In the genomic region with DNA sequence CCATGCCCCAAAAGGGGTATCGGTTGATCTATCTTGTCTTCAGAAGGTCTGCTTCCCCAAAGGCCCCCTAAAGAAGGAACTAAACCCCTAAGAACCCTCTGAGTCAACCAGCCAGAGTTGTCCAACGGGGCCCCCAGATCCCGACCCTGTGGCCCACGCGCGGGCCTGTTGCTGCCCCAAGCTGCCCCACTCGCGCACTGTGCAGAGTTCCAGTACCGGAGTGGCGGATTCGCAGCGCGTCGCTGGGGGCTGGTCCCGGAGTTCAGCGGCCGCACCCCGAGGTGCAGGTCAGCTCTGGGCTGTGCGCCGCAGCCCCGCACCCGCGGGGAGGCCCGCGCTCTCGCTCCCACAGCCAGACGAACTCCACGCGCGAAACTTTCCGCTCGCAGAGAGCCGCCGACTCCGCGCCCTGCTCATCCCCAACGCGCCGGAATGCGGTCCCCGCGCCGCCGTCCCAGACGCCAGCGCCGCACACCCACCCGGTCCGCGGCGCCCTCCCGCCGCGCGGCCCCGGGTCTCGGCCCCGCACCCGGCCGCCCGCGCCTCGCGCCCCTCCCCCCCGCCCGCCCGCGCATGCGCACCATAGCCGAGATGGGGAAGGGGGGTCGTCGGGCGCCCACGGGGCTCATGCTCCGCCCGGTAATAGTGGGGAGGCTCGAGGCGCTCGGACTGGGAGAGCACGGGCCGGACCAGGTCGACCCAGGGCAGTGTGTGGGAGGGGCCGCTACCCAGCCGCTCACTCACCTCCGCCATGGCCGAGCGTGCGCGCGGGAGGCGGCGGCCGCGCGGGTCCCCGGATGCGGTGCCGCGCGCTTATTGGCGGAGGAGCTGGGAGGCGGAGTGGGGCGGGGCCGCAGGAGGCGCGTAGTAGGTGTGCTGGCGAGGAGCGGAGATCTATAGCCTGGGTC, we compare ENCODE assay signal across 8 mouse cellular contexts. TPM values are rescaled to one million over a fixed set of nuclear protein-coding genes. Genes with fewer than 3 reads are reported as not detected.
DNase-seq lines count a peak whose midpoint lies in the region; ATAC-seq and TF ChIP-seq lines count a peak whose summit lies in the region.

A gene (minus strand): TSS at position 870 of the 908 bp plus-strand sequence.

- H3K4me1 ChIP-seq in forebrain, postnatal 0 days (ENCODE audit: insufficient read depth) = peaks cover 9% of the 10 kb centered on the region
- H3K4me1 ChIP-seq in lung, embryonic 15.5 days = peaks cover 26% of the 10 kb centered on the region
- peaks cover 22% of the 10 kb centered on the region for H3K4me1 ChIP-seq in thymus, adult 2 months (replicated peaks; ENCODE audit: control insufficient read depth, insufficient read depth, low read length)

- no peak for TF ChIP-seq CTCF in forebrain, postnatal 0 days (IDR thresholded peaks at IDR 0.05; ENCODE audit: low read depth)
- TF ChIP-seq CTCF in thymus, adult 2 months (IDR thresholded peaks at IDR 0.05; ENCODE audit: borderline replicate concordance, control insufficient read depth, extremely low read depth, insufficient read depth, low read length, poor library complexity) = no peak

- WGBS in forebrain, postnatal 0 days = under 1% methylated on average over 101 of the region's 108 CpGs
- under 1% methylated on average over 91 of the region's 108 CpGs for WGBS in lung, embryonic 15.5 days
- 1% methylated on average over 103 of the region's 108 CpGs for WGBS in thymus, adult 2 months

- TF ChIP-seq POLR2A in thymus, adult 2 months (IDR thresholded peaks at IDR 0.05; ENCODE audit: control insufficient read depth, extremely low read depth, insufficient read depth, low read length, poor library complexity) = peak; percentile 43; the same call in 1 of the 2 replicates

- H3K9me3 ChIP-seq in forebrain, postnatal 0 days (ENCODE audit: low read length) = no peaks in the 10 kb centered on the region
- no peaks in the 10 kb centered on the region for H3K9me3 ChIP-seq in lung, embryonic 15.5 days

- peak within 1 kb of the TSS; percentile 86 for H3K4me2 ChIP-seq in forebrain, postnatal 0 days (ENCODE audit: low read depth)
- peak within 1 kb of the TSS; percentile 91 for H3K4me2 ChIP-seq in lung, embryonic 15.5 days

- H3K27ac ChIP-seq in forebrain, postnatal 0 days (ENCODE audit: low read depth, low read length) = 0 out of 2 replicates have a peak within 1 kb of the TSS, but pooled peaks have one; percentile 45
- 0 out of 2 replicates have a peak within 1 kb of the TSS, but pooled peaks have one; percentile 39 for H3K27ac ChIP-seq in lung, embryonic 15.5 days
- H3K27ac ChIP-seq in thymus, adult 2 months (ENCODE audit: control insufficient read depth, insufficient read depth, low read length) = no peak within 1 kb of the TSS

- DNase-seq in ES-CJ7 (ENCODE audit: low read depth, low spot score) = peak; percentile 86
- peak; percentile 87 for DNase-seq in cerebellum, adult 11 months
- DNase-seq in forebrain, postnatal 0 days = peak; percentile 87
- DNase-seq in heart, postnatal 36 days = peak; percentile 74 to 78
- peak; percentile 66 to 78 for DNase-seq in layer of hippocampus, adult 8-10 months (ENCODE audit: low spot score in 2 of 2)
- peak; percentile 60 for DNase-seq in ovary, adult 18-20 months (ENCODE audit: low spot score)
- DNase-seq in thymus, adult 2 months = peak; percentile 82

- peaks cover 8% of the 10 kb centered on the region; the same call in 1 of the 2 replicates for H3K36me3 ChIP-seq in forebrain, postnatal 0 days (ENCODE audit: insufficient read depth)
- H3K36me3 ChIP-seq in lung, embryonic 15.5 days = peaks cover 10% of the 10 kb centered on the region; the same call in 1 of the 2 replicates
- H3K36me3 ChIP-seq in thymus, adult 2 months (ENCODE audit: control insufficient read depth, insufficient read depth, low read length) = no peaks in the 10 kb centered on the region

- intact Hi-C loops in heart, postnatal 36 days (cut with DNase I) = no loop called here

- peak within 1 kb of the TSS; percentile 93 for H3K4me3 ChIP-seq in forebrain, postnatal 0 days (ENCODE audit: low read depth, low read length)
- H3K4me3 ChIP-seq in lung, embryonic 15.5 days = peak within 1 kb of the TSS; percentile 98
- H3K4me3 ChIP-seq in thymus, adult 2 months (ENCODE audit: control insufficient read depth, insufficient read depth, low read length) = peak within 1 kb of the TSS; percentile 87

- H3K9ac ChIP-seq in forebrain, postnatal 0 days = peak within 1 kb of the TSS; percentile 84
- H3K9ac ChIP-seq in lung, embryonic 15.5 days = peak within 1 kb of the TSS; percentile 97

- peak; percentile 94 for ATAC-seq in forebrain, postnatal 0 days
- peak; percentile 86 for ATAC-seq in lung, embryonic 15.5 days (ENCODE audit: borderline replicate concordance, extremely low read depth, low FRiP score, low TSS enrichment)

- H3K27me3 ChIP-seq in forebrain, postnatal 0 days (ENCODE audit: insufficient read depth, low read length) = no peaks in the 10 kb centered on the region
- H3K27me3 ChIP-seq in lung, embryonic 15.5 days = no peaks in the 10 kb centered on the region
- no peaks in the 10 kb centered on the region for H3K27me3 ChIP-seq in thymus, adult 2 months (ENCODE audit: control insufficient read depth, insufficient read depth, low read length)

RNA-seq across cellular contexts. Expression of the gene that starts here (rescaled TPM):
- total RNA-seq in forebrain, postnatal 0 days (2014; rRNA removed) = 70.0 and 73.0 TPM in 2 replicates
- polyA plus RNA-seq in forebrain, postnatal 0 days (2015; fragmentation: Nextera tagmentation; extraction: Ambion mirVana) = 37.5 and 38.6 TPM in 2 replicates
- 10 to 100 TPM; 11.1 to 12.7 TPM for total RNA-seq in heart, postnatal 36 days (2021)
- 10 to 100 TPM; 51.2 to 72.3 (median 53.0) TPM for total RNA-seq in layer of hippocampus, adult 8-10 months (2022)
- polyA plus RNA-seq in lung, embryonic 15.5 days (2015; fragmentation: Nextera tagmentation; extraction: Ambion mirVana) = 45.9 and 47.9 TPM in 2 replicates
- polyA plus RNA-seq in thymus, adult 2 months (2012; rRNA removed) = 214 and 215 TPM in 2 replicates
